ENCODE assay signal across 18 mouse cellular contexts in the genomic region with DNA sequence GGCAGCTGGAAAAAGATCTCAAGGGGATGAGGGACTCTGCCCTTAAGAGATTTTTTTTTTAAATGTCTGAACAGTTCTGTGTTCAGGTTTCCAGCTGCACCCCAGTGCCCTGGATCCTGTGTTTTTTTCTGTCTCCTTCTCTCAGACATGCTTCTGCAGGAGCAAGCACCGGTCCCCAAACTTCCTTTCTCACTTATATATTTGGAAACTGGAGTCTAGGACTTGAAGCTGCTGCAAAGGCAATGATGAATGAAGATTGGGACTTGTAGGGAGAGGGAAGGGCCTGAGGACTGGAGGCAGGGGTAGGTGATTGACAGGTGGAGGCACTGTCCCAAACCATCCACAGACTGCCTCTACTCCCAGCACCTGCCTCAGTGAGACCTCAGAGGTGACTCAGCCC.
"Had no signal": no experiment of that assay in that cellular context is flagged by ENCODE, and none has a peak within 500 bp of the region (broad histone marks: within the 10 kb centered on the region; RNA-seq: fewer than 3 reads in every experiment).

No protein-coding gene starts in this region.

- DNase-seq: kidney, adult 18-20 months; kidney, adult 9 months; kidney, postnatal 25 days; layer of hippocampus, adult 9-11 months; liver, embryonic 13.5 days; lung, adult 2 months; lung, postnatal 10 days; lung, postnatal 36 days; thymus, adult 2 months; thymus, postnatal 14 days; thymus, postnatal 4 days had no signal

- H3K4me3 ChIP-seq: layer of hippocampus, adult 2 months; liver, embryonic 13.5 days; megakaryocyte, embryonic 14.5 days; midbrain, embryonic 10.5 days; midbrain, embryonic 13.5 days; neural tube, embryonic 12.5 days; neural tube, embryonic 15.5 days had no signal

- H3K27ac ChIP-seq: kidney, postnatal 0 days; layer of hippocampus, adult 2 months; liver, embryonic 13.5 days; midbrain, embryonic 10.5 days; midbrain, embryonic 13.5 days; neural tube, embryonic 12.5 days had no signal

- H3K4me2 ChIP-seq: liver, embryonic 13.5 days; midbrain, embryonic 13.5 days; neural tube, embryonic 12.5 days; neural tube, embryonic 15.5 days had no signal

- H3K9ac ChIP-seq: liver, embryonic 13.5 days; midbrain, embryonic 13.5 days; neural tube, embryonic 12.5 days; neural tube, embryonic 15.5 days had no signal

- H3K9me3 ChIP-seq: liver, embryonic 13.5 days; midbrain, embryonic 10.5 days; midbrain, embryonic 13.5 days; neural tube, embryonic 12.5 days; neural tube, embryonic 15.5 days had no signal

- H3K36me3 ChIP-seq: liver, embryonic 13.5 days; midbrain, embryonic 10.5 days; midbrain, embryonic 13.5 days; neural tube, embryonic 12.5 days; neural tube, embryonic 15.5 days had no signal

- H3K4me1 ChIP-seq: liver, embryonic 13.5 days; megakaryocyte, embryonic 14.5 days; midbrain, embryonic 10.5 days; midbrain, embryonic 13.5 days; neural tube, embryonic 12.5 days had no signal

- H3K27me3 ChIP-seq: liver, embryonic 13.5 days; megakaryocyte, embryonic 14.5 days; midbrain, embryonic 13.5 days; neural tube, embryonic 12.5 days; neural tube, embryonic 15.5 days had no signal
